Comparison of ENCODE assay signal across 13 mouse cellular contexts in the genomic region with DNA sequence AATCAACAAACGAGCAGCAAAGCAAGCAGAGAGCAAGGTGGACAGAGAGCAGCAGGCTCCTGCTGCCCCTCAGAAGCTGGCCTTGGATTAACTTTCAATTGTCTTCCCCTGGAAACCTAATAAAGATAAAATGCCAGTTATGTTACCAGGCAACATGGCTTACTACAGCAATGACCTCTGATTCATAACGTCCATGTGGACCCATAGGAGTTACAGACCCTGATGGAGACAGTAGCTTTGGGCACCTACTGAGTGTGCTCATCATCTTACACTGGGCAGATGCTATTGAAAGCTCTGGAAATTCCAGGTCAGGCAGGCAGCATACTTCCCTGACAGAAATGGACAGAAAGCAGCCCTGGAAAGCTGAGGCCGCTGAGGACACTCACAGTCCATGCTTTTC.
A peak's percentile ranks its signal among the peaks of the same experiment; 100 is the strongest.
DNase-seq lines count a peak whose midpoint lies in the region; ATAC-seq and TF ChIP-seq lines count a peak whose summit lies in the region.
"Had no signal": no experiment of that assay in that cellular context is flagged by ENCODE, and none has a peak within 500 bp of the region (broad histone marks: within the 10 kb centered on the region; RNA-seq: fewer than 3 reads in every experiment).

No protein-coding gene starts in this region.

- peaks cover 20% of the 10 kb centered on the region for H3K4me1 ChIP-seq in heart, embryonic 11.5 days (ENCODE audit: control insufficient read depth, insufficient read depth, low read length)
- H3K4me1 ChIP-seq in brown adipose tissue, adult 24 weeks (ENCODE audit: control insufficient read depth, insufficient read depth, insufficient read length, low read length): peaks cover 26% of the 10 kb centered on the region; the same call in 1 of the 2 replicates
- 0 out of 2 replicates have a peak, but pooled peaks cover 2% of the 10 kb centered on the region for H3K4me1 ChIP-seq in liver, postnatal 0 days (ENCODE audit: insufficient read depth)
- H3K4me1 ChIP-seq in forebrain, postnatal 0 days (ENCODE audit: insufficient read depth): 0 out of 2 replicates have a peak, but pooled peaks cover 6% of the 10 kb centered on the region
- H3K4me1 ChIP-seq: forebrain, embryonic 13.5 days had no signal

- peak overlapping the region; percentile 13; the same call in 1 of the 2 replicates for H3K27ac ChIP-seq in heart, embryonic 11.5 days (ENCODE audit: low read depth, low read length)
- peak overlapping the region; percentile 93 for H3K27ac ChIP-seq in left cerebral cortex, adult 2 months
- H3K27ac ChIP-seq in brown adipose tissue, adult 24 weeks (replicated peaks; ENCODE audit: low read depth, low read length): peak overlapping the region; percentile 59; the same call in 1 of the 2 replicates
- peak overlapping the region; percentile 22 for H3K27ac ChIP-seq in liver, postnatal 0 days (ENCODE audit: low read depth)
- no peak overlapping the region for H3K27ac ChIP-seq in forebrain, postnatal 0 days (ENCODE audit: low read depth, low read length)
- H3K27ac ChIP-seq: forebrain, embryonic 13.5 days; neural tube, embryonic 12.5 days had no signal

- TF ChIP-seq EP300 in liver, postnatal 0 days (IDR thresholded peaks at IDR 0.05; ENCODE audit: low read depth): no peak

- H3K4me2 ChIP-seq in heart, embryonic 11.5 days: no peak overlapping the region
- H3K4me2 ChIP-seq in liver, postnatal 0 days (ENCODE audit: low read depth, low read length): no peak overlapping the region
- no peak overlapping the region for H3K4me2 ChIP-seq in forebrain, postnatal 0 days (ENCODE audit: low read depth)
- H3K4me2 ChIP-seq: forebrain, embryonic 13.5 days; neural tube, embryonic 12.5 days had no signal

- H3K36me3 ChIP-seq in heart, embryonic 11.5 days (ENCODE audit: control insufficient read depth, insufficient read depth, low read length): no peaks in the 10 kb centered on the region
- H3K36me3 ChIP-seq in liver, postnatal 0 days (replicated peaks; ENCODE audit: insufficient read depth, low read length): 0 out of 2 replicates have a peak, but pooled peaks cover 2% of the 10 kb centered on the region
- 0 out of 2 replicates have a peak, but pooled peaks cover 7% of the 10 kb centered on the region for H3K36me3 ChIP-seq in forebrain, postnatal 0 days (ENCODE audit: insufficient read depth)
- H3K36me3 ChIP-seq: neural tube, embryonic 12.5 days had no signal

- H3K9ac ChIP-seq in heart, embryonic 11.5 days (ENCODE audit: low read depth, low read length): no peak overlapping the region
- no peak overlapping the region for H3K9ac ChIP-seq in liver, postnatal 0 days (replicated peaks)
- H3K9ac ChIP-seq in forebrain, postnatal 0 days: no peak overlapping the region
- H3K9ac ChIP-seq: forebrain, embryonic 13.5 days; neural tube, embryonic 12.5 days had no signal

- intact Hi-C loops in left cerebral cortex, adult 2 months (cut with DNase I): loop anchor here (2.0 kb wide), 2 partner anchors 41 to 131 kb away; no protein-coding TSS in a partner anchor
- intact Hi-C loops in left cerebral cortex, postnatal 10 days (cut with DNase I): no loop called here

- no peaks in the 10 kb centered on the region for H3K27me3 ChIP-seq in heart, embryonic 11.5 days (ENCODE audit: control insufficient read depth, insufficient read depth, low read length)
- no peaks in the 10 kb centered on the region for H3K27me3 ChIP-seq in liver, postnatal 0 days (ENCODE audit: insufficient read depth, low read length)
- H3K27me3 ChIP-seq in forebrain, postnatal 0 days (ENCODE audit: insufficient read depth, low read length): no peaks in the 10 kb centered on the region
- H3K27me3 ChIP-seq: forebrain, embryonic 13.5 days; megakaryocyte, embryonic 14.5 days; neural tube, embryonic 12.5 days had no signal

- DNase-seq in heart, adult 8-10 months (ENCODE audit: low spot score): no peak
- DNase-seq in left cerebral cortex, adult 2 months (ENCODE audit: extremely low spot score in 1 of 2, low spot score in 2 of 2): no peak
- no peak for DNase-seq in left cerebral cortex, postnatal 10 days (ENCODE audit: extremely low spot score in 1 of 2, low spot score in 2 of 2)
- DNase-seq in liver, postnatal 0 days: no peak
- no peak for DNase-seq in forebrain, postnatal 0 days
- DNase-seq: cerebellum, adult 2 months; right cerebral cortex, postnatal 4 days; thymus, adult 18-20 months had no signal

- H3K9me3 ChIP-seq in heart, embryonic 11.5 days (replicated peaks; ENCODE audit: control insufficient read depth, low read length): no peaks in the 10 kb centered on the region
- no peaks in the 10 kb centered on the region for H3K9me3 ChIP-seq in liver, postnatal 0 days (ENCODE audit: low read length)
- no peaks in the 10 kb centered on the region for H3K9me3 ChIP-seq in forebrain, postnatal 0 days (ENCODE audit: low read length)
- H3K9me3 ChIP-seq: forebrain, embryonic 13.5 days; megakaryocyte, embryonic 14.5 days; neural tube, embryonic 12.5 days had no signal

- ATAC-seq in heart, embryonic 11.5 days (replicated peaks; ENCODE audit: insufficient number of reproducible peaks, low FRiP score, low TSS enrichment): no peak
- no peak for ATAC-seq in liver, postnatal 0 days
- no peak for ATAC-seq in forebrain, postnatal 0 days
- ATAC-seq: forebrain, embryonic 13.5 days had no signal

- TF ChIP-seq CTCF in left cerebral cortex, adult 2 months (IDR thresholded peaks at IDR 0.05): no peak
- no peak for TF ChIP-seq CTCF in liver, postnatal 0 days (IDR thresholded peaks at IDR 0.05; ENCODE audit: low read depth)
- TF ChIP-seq CTCF in forebrain, postnatal 0 days (IDR thresholded peaks at IDR 0.05; ENCODE audit: low read depth): no peak

- H3K4me3 ChIP-seq in heart, embryonic 11.5 days (ENCODE audit: low read depth, low read length): no peak overlapping the region
- H3K4me3 ChIP-seq in left cerebral cortex, adult 2 months: no peak overlapping the region
- no peak overlapping the region for H3K4me3 ChIP-seq in brown adipose tissue, adult 24 weeks (ENCODE audit: insufficient read depth, low read depth, low read length)
- no peak overlapping the region for H3K4me3 ChIP-seq in liver, postnatal 0 days (ENCODE audit: low read depth, low read length)
- no peak overlapping the region for H3K4me3 ChIP-seq in forebrain, postnatal 0 days (ENCODE audit: low read depth, low read length)
- H3K4me3 ChIP-seq: forebrain, embryonic 13.5 days; megakaryocyte, embryonic 14.5 days; neural tube, embryonic 12.5 days had no signal

- 49% methylated on average over 3 of the region's 3 CpGs for WGBS in heart, embryonic 11.5 days (ENCODE audit: insufficient replicate concordance)
- WGBS in liver, postnatal 0 days (ENCODE audit: insufficient replicate concordance): 68% methylated on average over 3 of the region's 3 CpGs
- 76% methylated on average over 3 of the region's 3 CpGs for WGBS in forebrain, postnatal 0 days
